Mouse (Mus musculus) liver, postnatal 0 days (tissue): ENCODE measurements around the gene Orc1. TPM values are rescaled to one million over a fixed set of nuclear protein-coding genes. Genes with fewer than 3 reads are reported as not detected.

Source experiments
- ATAC-seq: fragments of 200-750 bp; cut with Nextera tagmentation; 2 replicates; pipeline ENCODE4 v1.8.0; 2017; ENCODE audit warnings: mild to moderate bottlenecking, moderate library complexity
- DNase-seq: peaks from one replicate; pipeline ENCODE4 v3.0.0-alpha.2; 2016
- H3K27ac ChIP-seq: fragments of 300-500 bp; sonication (generic); 2 replicates; pipeline ENCODE4 v1.5.1; 2014; ENCODE audit warnings: antibody characterized with exemption, moderate library complexity, mild to moderate bottlenecking, low read depth
- H3K27me3 ChIP-seq: fragments of 300-500 bp; sonication (generic); 2 replicates; pipeline ENCODE4 v1.6.1; 2014; ENCODE audit warnings: low read length, control low read depth, mixed read lengths; ENCODE audit not compliant: insufficient read depth
- H3K36me3 ChIP-seq: fragments of 300-500 bp; sonication (generic); replicated peaks from 2 replicates; pipeline ENCODE4 v1.6.1; 2014; ENCODE audit warnings: mild to moderate bottlenecking, control low read depth, low read length, moderate library complexity, mixed read lengths; ENCODE audit not compliant: insufficient read depth
- H3K4me1 ChIP-seq: fragments of 300-500 bp; sonication (generic); 2 replicates; pipeline ENCODE4 v1.6.1; 2014; ENCODE audit warnings: antibody characterized with exemption, mild to moderate bottlenecking, control low read depth; ENCODE audit not compliant: insufficient read depth
- H3K4me2 ChIP-seq: fragments of 300-500 bp; sonication (generic); 2 replicates; pipeline ENCODE4 v1.6.1; 2014; ENCODE audit warnings: low read depth, mild to moderate bottlenecking, low read length, moderate library complexity, mixed read lengths
- H3K4me3 ChIP-seq: fragments of 300-500 bp; sonication (generic); 2 replicates; pipeline ENCODE4 v1.5.1; 2014; ENCODE audit warnings: low read depth, low read length
- H3K9ac ChIP-seq: fragments of 300-500 bp; sonication (generic); replicated peaks from 2 replicates; pipeline ENCODE4 v1.6.1; 2014; ENCODE audit warnings: mild to moderate bottlenecking, moderate library complexity
- H3K9me3 ChIP-seq: fragments of 300-500 bp; sonication (generic); 2 replicates; pipeline ENCODE4 v1.6.1; 2016; ENCODE audit warnings: mild to moderate bottlenecking, control low read depth, low read length, mixed read lengths
- CTCF ChIP-seq: sonication (generic); IDR thresholded peaks from 2 replicates; pipeline ENCODE4 v1.5.1; 2016; ENCODE audit warnings: antibody characterized with exemption, low read depth
- EP300 ChIP-seq: IDR thresholded peaks from 2 replicates; pipeline ENCODE4 v1.6.1; 2016; ENCODE audit warnings: antibody characterized with exemption, low read depth, mild to moderate bottlenecking
- WGBS: fragments of 180-500 bp; shearing (Covaris S2); extraction: QIAGEN DNeasy Blood & Tissue Kit; methylation state at CpG from one replicate; pipeline ENCODE4 v1.1.7; 2014; ENCODE audit not compliant: insufficient replicate concordance; 5-methylcytosine and 5-hydroxymethylcytosine counted together
- polyA plus RNA-seq: library from polyadenylated mRNA; unstranded; fragments of >200 nt; fragmentation: Nextera tagmentation; extraction: Ambion mirVana; gene quantifications from 2 replicates; pipeline ENCODE4 v1.2.1, GENCODE M21; 2015

Orc1 gene
- polyA plus RNA-seq, 1 experiment from 2014 or later: 8.2 TPM

DNA sequence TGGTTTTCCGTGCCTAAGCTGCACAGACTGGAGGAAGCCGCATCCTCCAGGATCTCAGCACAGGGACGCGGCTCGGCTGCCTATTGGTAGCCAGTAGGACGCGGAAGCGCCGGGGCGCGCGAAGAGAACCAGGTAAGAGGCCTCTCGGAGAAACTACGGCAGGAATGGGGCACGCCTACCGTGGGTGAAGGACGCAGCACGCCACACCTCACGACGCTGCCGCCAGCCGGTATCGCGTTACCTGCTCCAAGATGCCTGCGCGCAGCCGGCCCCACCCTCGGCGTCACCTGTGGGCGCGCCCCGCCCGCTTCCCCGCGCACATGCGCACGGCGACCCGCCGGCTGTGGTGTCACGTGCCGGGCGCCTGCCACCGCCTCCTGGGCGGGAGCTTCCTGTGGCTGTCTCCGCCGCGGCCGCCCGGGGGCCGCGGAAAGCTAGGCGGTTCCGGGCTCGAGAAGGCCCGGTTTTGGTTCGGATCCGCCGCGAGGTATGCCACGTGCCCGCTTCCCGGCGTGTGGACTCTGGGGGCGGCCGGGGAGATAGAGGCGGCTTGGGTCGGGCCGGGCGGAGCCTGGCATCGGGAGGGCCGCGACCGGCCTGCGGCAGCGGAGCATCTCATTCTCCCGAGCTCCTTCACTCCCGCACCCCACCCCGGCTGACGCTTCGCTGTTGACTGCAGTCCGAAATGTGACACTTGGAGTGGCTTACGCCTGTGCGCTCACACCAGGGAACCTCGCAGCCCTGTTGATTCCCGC, 40.5 kb downstream of the Orc1 start, which contains the start of gene Cc2d1b:
Gene Cc2d1b, plus strand, starts transcription at position 354 of the 755 bp plus-strand sequence.
- Histone ChIP-seq H3K4me3 (peak within 1 kb of the TSS; percentile 84), H3K4me1 (peaks cover 15% of the 10 kb centered on the region), H3K36me3 (peaks cover 10% of the 10 kb centered on the region), H3K27me3 (no peaks in the 10 kb centered on the region), H3K4me2 (peak within 1 kb of the TSS; percentile 94), H3K27ac (peak within 1 kb of the TSS; percentile 85), H3K9me3 (no peaks in the 10 kb centered on the region), H3K9ac (peak within 1 kb of the TSS; percentile 90)
- WGBS: under 1% methylated on average over 69 of the region's 86 CpGs
- DNase-seq (peak; percentile 96), ATAC-seq (peak; percentile 98)
- TF ChIP-seq CTCF: peak; percentile 26
- TF ChIP-seq EP300: no peak

DNA sequence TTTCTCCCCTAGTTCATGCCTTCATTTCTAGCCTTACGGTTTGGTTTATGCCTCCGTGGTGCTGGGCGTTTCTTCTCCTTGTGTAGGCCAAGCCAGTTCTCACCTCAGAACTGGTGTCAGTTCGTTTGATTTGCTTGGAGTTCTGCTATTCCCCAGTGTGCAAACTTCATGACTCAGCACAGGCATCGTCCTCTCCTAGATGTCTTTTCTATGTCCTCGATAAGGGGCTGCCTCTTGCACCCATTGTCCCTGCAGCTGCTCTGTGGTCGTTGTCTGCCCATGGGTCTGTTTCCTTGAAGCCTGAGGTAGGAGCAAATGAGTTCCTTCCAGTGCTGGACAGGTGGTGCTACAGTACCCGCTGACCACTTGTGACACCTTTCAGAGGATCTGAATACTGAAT, 41.3 kb downstream of the Orc1 start:
- H3K36me3 ChIP-seq: peaks cover 16% of the 10 kb centered on the region
- peaks cover 15% of the 10 kb centered on the region for H3K4me1 ChIP-seq
- H3K9me3 ChIP-seq: no peaks in the 10 kb centered on the region
- peak overlapping the region; percentile 85 for H3K27ac ChIP-seq
- DNase-seq (no peak), ATAC-seq (peak; percentile 0; the same call in 1 of the 2 replicates)
- H3K27me3 ChIP-seq: no peaks in the 10 kb centered on the region
- peak overlapping the region; percentile 90 for H3K9ac ChIP-seq
- 13% methylated on average over 8 of the region's 8 CpGs for WGBS
- TF ChIP-seq CTCF: no peak
- TF ChIP-seq EP300: no peak
- H3K4me3 ChIP-seq: peak overlapping the region; percentile 84
- peak overlapping the region; percentile 94 for H3K4me2 ChIP-seq

DNA sequence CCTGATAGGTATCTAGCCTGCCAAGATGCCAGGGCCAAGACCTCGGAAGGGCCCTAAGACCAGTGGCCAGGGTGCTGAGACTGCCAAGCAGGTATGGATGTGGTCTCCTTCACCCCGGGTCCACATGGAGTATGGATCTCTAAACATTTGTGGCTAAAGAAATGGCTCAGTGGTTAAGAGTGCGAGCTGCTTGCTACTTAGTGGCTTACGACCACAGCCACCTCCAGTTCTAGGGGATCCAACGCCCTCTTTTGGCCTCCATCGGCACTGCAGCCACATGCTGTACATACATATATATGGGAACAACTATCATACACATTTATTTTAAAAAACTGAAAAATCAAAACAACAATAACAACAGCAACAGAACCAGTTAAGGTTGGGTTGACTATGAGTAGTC, 42.3 kb downstream of the Orc1 start:
- Histone ChIP-seq H3K27me3 (no peaks in the 10 kb centered on the region), H3K36me3 (peaks cover 26% of the 10 kb centered on the region), H3K27ac (no peak overlapping the region), H3K9me3 (no peaks in the 10 kb centered on the region), H3K4me1 (peaks cover 15% of the 10 kb centered on the region), H3K4me3 (no peak overlapping the region), H3K4me2 (no peak overlapping the region), H3K9ac (no peak overlapping the region)
- no peak for DNase-seq
- no peak for ATAC-seq
- 93% methylated on average over 6 of the region's 6 CpGs for WGBS
- TF ChIP-seq EP300: no peak
- TF ChIP-seq CTCF: peak; percentile 35

DNA sequence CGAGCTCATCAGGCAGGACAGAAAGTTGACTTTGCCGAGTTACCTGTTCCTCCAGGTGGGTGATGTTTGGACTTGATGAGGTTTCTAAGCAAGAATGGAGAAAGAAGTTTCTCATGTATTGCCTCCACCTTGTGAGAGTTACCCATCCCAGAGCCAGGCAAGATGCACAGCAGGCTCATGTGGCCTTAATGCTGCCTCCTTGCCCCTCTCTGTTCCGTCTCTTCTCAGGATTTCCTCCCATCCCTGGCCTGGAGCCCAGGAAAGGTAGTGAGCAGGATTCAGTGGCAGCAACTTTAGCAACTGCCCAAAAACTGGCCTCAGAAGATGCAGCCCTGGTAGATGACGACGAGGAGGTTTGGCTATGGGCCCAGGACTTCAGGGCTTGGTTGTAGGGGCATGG, 47.8 kb downstream of the Orc1 start:
- no peak overlapping the region for H3K27ac ChIP-seq
- H3K9ac ChIP-seq: no peak overlapping the region
- TF ChIP-seq CTCF: no peak
- no peak for TF ChIP-seq EP300
- no peaks in the 10 kb centered on the region for H3K9me3 ChIP-seq
- DNase-seq (no peak), ATAC-seq (no peak)
- 86% methylated on average over 5 of the region's 5 CpGs for WGBS
- H3K4me2 ChIP-seq: no peak overlapping the region
- H3K4me1 ChIP-seq: no peaks in the 10 kb centered on the region
- no peaks in the 10 kb centered on the region for H3K27me3 ChIP-seq
- H3K36me3 ChIP-seq: peaks cover 69% of the 10 kb centered on the region
- H3K4me3 ChIP-seq: no peak overlapping the region

DNA sequence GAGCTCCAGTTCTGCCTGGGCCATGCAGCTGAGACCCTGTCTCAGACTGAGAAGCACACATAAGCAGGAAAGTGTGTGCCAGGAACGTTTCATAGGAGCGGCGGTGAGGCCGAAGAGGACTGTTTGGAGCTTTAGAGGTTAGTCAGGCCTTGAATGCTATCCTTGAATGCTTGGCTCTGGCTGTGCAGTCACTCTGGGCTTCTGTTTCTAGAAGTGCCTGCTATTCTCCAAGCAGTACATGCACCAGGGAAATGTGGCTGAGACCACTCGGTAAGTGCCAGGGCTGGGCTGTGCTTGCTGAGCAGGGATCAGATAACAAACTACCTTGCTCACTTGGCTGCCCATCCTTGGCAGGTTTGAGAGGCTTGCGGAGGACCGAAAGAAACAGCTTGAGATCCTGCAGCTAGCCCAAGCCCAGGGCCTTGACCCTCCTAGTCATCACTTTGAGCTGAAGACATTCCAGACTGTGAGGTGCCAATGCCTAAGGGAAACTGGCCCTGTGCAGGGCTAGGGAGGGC, 50.2 kb downstream of the Orc1 start:
- WGBS: 89% methylated on average over 7 of the region's 7 CpGs
- no peaks in the 10 kb centered on the region for H3K9me3 ChIP-seq
- H3K9ac ChIP-seq: no peak overlapping the region
- H3K27ac ChIP-seq: no peak overlapping the region
- TF ChIP-seq EP300 (no peak), CTCF (no peak)
- ATAC-seq (no peak), DNase-seq (no peak)
- no peaks in the 10 kb centered on the region for H3K27me3 ChIP-seq
- H3K4me1 ChIP-seq: no peaks in the 10 kb centered on the region
- H3K4me2 ChIP-seq: no peak overlapping the region
- no peak overlapping the region for H3K4me3 ChIP-seq
- peaks cover 73% of the 10 kb centered on the region for H3K36me3 ChIP-seq

DNA sequence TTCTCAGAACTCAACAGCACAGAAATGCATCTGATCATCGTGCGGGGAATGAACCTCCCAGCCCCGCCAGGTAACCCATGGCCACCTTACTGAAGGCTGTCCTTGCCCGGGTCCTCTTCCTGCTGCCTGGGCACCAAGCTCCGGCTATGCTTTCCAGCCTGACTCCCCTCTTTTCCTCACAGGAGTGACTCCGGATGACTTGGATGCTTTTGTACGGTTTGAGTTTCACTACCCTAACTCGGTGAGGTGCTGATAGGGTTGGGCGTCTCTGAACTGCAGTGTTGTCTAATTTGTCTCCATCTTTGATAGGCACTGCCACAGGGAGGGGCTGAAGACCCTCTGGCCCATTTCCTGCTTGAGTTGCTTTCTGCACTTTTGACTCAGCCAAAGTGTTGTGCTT, 50.9 kb downstream of the Orc1 start:
- ATAC-seq (no peak), DNase-seq (no peak)
- TF ChIP-seq CTCF (no peak), EP300 (no peak)
- Histone ChIP-seq H3K36me3 (peaks cover 72% of the 10 kb centered on the region), H3K27me3 (no peaks in the 10 kb centered on the region), H3K9ac (no peak overlapping the region), H3K4me1 (no peaks in the 10 kb centered on the region), H3K9me3 (no peaks in the 10 kb centered on the region), H3K4me2 (no peak overlapping the region), H3K27ac (no peak overlapping the region), H3K4me3 (no peak overlapping the region)
- 88% methylated on average over 9 of the region's 9 CpGs for WGBS
